Mouse (Mus musculus) stomach, postnatal 0 days (tissue): ENCODE data around the gene Cyp46a1.

ENCODE experiments used
- CTCF ChIP-seq: IDR thresholded peaks from 2 replicates; pipeline ENCODE4 v1.5.1; 2016; ENCODE audit warnings: antibody characterized with exemption, low read depth, mild to moderate bottlenecking, moderate library complexity
- EP300 ChIP-seq: optimal IDR thresholded peaks from 2 replicates; pipeline ENCODE3; 2016; ENCODE audit warnings: antibody characterized with exemption

DNA sequence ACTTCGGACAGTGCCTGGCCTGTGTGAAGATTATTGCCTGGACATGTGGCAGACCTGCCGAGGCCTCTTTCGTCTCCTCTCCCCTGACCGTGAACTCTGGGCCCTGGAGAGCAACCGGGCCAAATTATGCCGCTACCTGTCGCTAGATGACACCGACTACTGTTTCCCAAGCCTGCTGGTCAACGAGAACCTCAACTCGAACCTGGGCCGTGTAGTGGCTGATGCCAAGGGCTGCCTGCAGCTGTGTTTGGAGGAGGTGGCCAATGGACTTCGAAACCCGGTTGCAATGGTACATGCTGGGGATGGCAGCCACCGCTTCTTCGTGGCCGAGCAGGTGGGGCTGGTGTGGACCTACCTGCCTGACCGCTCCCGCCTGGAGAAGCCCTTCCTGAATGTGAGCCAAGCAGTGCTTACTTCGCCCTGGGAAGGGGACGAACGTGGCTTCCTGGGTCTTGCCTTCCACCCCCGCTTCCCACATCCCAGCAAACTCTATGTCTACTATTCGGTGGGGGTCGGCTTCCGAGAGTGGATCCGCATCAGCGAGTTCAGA, 22.4 kb upstream of the Cyp46a1 start:
- TF ChIP-seq CTCF (no peak), EP300 (no peak)
